In genomic region chr7:70355691-70356568, GRCm38 (mm10) we compare ENCODE assay signal across 9 mouse cellular contexts. TPM values are rescaled to one million over a fixed set of nuclear protein-coding genes. Genes with fewer than 3 reads are reported as not detected.
DNase-seq lines count a peak whose midpoint lies in the region; ATAC-seq and TF ChIP-seq lines count a peak whose summit lies in the region.
"Had no signal": no experiment of that assay in that cellular context is flagged by ENCODE, and none has a peak within 500 bp of the region (broad histone marks: within the 10 kb centered on the region; RNA-seq: fewer than 3 reads in every experiment).

No protein-coding gene starts in this region.

- H3K4me2 ChIP-seq in kidney, embryonic 14.5 days (replicated peaks; ENCODE audit: low read depth, low read length) = peak overlapping the region; percentile 82
- H3K4me2 ChIP-seq in embryonic facial prominence, embryonic 11.5 days (ENCODE audit: low read depth, low read length) = peak overlapping the region; percentile 75
- H3K4me2 ChIP-seq in hindbrain, postnatal 0 days (ENCODE audit: low read depth, low read length) = peak overlapping the region; percentile 77
- peak overlapping the region; percentile 32 for H3K4me2 ChIP-seq in myocyte (ENCODE audit: low read depth)

- WGBS in kidney, embryonic 14.5 days = 9% methylated on average over 5 of the region's 5 CpGs
- WGBS in embryonic facial prominence, embryonic 11.5 days = 8% methylated on average over 5 of the region's 5 CpGs
- 25% methylated on average over 5 of the region's 5 CpGs for WGBS in hindbrain, postnatal 0 days

- H3K9ac ChIP-seq in kidney, embryonic 14.5 days (ENCODE audit: low read depth, low read length) = peak overlapping the region; percentile 100
- peak overlapping the region; percentile 98 for H3K9ac ChIP-seq in embryonic facial prominence, embryonic 11.5 days (replicated peaks; ENCODE audit: low read length)
- peak overlapping the region; percentile 86 for H3K9ac ChIP-seq in hindbrain, postnatal 0 days (replicated peaks; ENCODE audit: low read length)

- H3K79me2 ChIP-seq in myocyte (ENCODE audit: control insufficient read depth, insufficient read depth) = peaks cover 80% of the 10 kb centered on the region

- no peaks in the 10 kb centered on the region for H3K9me3 ChIP-seq in kidney, embryonic 14.5 days (ENCODE audit: control insufficient read depth, low read length)
- no peaks in the 10 kb centered on the region for H3K9me3 ChIP-seq in embryonic facial prominence, embryonic 11.5 days (replicated peaks; ENCODE audit: control insufficient read depth, low read length)
- no peaks in the 10 kb centered on the region for H3K9me3 ChIP-seq in hindbrain, postnatal 0 days (ENCODE audit: low read length)

- H3K4me1 ChIP-seq in kidney, embryonic 14.5 days (ENCODE audit: control insufficient read depth, insufficient read depth, low read length) = no peaks in the 10 kb centered on the region
- H3K4me1 ChIP-seq in embryonic facial prominence, embryonic 11.5 days (ENCODE audit: control insufficient read depth, insufficient read depth, low read length) = no peaks in the 10 kb centered on the region
- no peaks in the 10 kb centered on the region for H3K4me1 ChIP-seq in hindbrain, postnatal 0 days (ENCODE audit: insufficient read depth, low read length)

- peaks cover 60% of the 10 kb centered on the region for H3K36me3 ChIP-seq in kidney, embryonic 14.5 days (ENCODE audit: control insufficient read depth, insufficient read depth, low read length)
- H3K36me3 ChIP-seq in embryonic facial prominence, embryonic 11.5 days (replicated peaks; ENCODE audit: control insufficient read depth, insufficient read depth, low read depth, low read length) = no peaks in the 10 kb centered on the region; the same call in 1 of the 2 replicates
- H3K36me3 ChIP-seq in hindbrain, postnatal 0 days (ENCODE audit: insufficient read depth, low read length) = no peaks in the 10 kb centered on the region
- peaks cover 18% of the 10 kb centered on the region for H3K36me3 ChIP-seq in myocyte (ENCODE audit: control insufficient read depth, insufficient read depth)
- H3K36me3 ChIP-seq: G1E had no signal

- intact Hi-C loops in left cerebral cortex, postnatal 14 days (cut with DNase I) = loop anchor here (10.0 kb wide), 2 partner anchors 361 to 1029 kb away; no protein-coding TSS in a partner anchor

- H3K4me3 ChIP-seq in kidney, embryonic 14.5 days (ENCODE audit: low read length) = peak overlapping the region; percentile 96
- H3K4me3 ChIP-seq in embryonic facial prominence, embryonic 11.5 days (ENCODE audit: low read depth, low read length) = peak overlapping the region; percentile 89
- H3K4me3 ChIP-seq in hindbrain, postnatal 0 days (ENCODE audit: low read length) = peak overlapping the region; percentile 78
- no peak overlapping the region for H3K4me3 ChIP-seq in myocyte

- H3ac ChIP-seq in myocyte (ENCODE audit: control insufficient read depth, insufficient read length) = no peak overlapping the region

- TF ChIP-seq CTCF in hindbrain, postnatal 0 days (IDR thresholded peaks at IDR 0.05; ENCODE audit: low read depth) = no peak

- DNase-seq in kidney, postnatal 14 days = no peak
- DNase-seq in embryonic facial prominence, embryonic 11.5 days (ENCODE audit: low spot score) = peak; percentile 1
- no peak for DNase-seq in hindbrain, postnatal 0 days (ENCODE audit: low spot score)
- DNase-seq in cerebellum, postnatal 4 days (ENCODE audit: low spot score in 2 of 2) = no peak
- no peak for DNase-seq in left cerebral cortex, postnatal 14 days (ENCODE audit: low spot score in 2 of 2)
- DNase-seq in frontal cortex, postnatal 25 days (ENCODE audit: low spot score in 2 of 2) = no peak

- no peaks in the 10 kb centered on the region for H3K27me3 ChIP-seq in kidney, embryonic 14.5 days (ENCODE audit: control insufficient read depth, insufficient read depth, low read length)
- H3K27me3 ChIP-seq in embryonic facial prominence, embryonic 11.5 days (ENCODE audit: control insufficient read depth, insufficient read depth, low read length) = no peaks in the 10 kb centered on the region
- peaks cover 12% of the 10 kb centered on the region; the same call in 1 of the 2 replicates for H3K27me3 ChIP-seq in hindbrain, postnatal 0 days (ENCODE audit: insufficient read depth, low read length)
- H3K27me3 ChIP-seq in myocyte (ENCODE audit: control insufficient read depth, insufficient read depth, insufficient read length) = no peaks in the 10 kb centered on the region

- no peak for ATAC-seq in kidney, embryonic 14.5 days (ENCODE audit: low FRiP score, low TSS enrichment)
- no peak for ATAC-seq in embryonic facial prominence, embryonic 11.5 days (replicated peaks; ENCODE audit: insufficient number of reproducible peaks, low FRiP score, low TSS enrichment, low read depth)
- ATAC-seq in hindbrain, postnatal 0 days = no peak

- peak overlapping the region; percentile 100 for H3K27ac ChIP-seq in kidney, embryonic 14.5 days (ENCODE audit: low read depth, low read length)
- H3K27ac ChIP-seq in embryonic facial prominence, embryonic 11.5 days (replicated peaks; ENCODE audit: low read depth, low read length) = peak overlapping the region; percentile 99
- peak overlapping the region; percentile 96; the same call in 1 of the 2 replicates for H3K27ac ChIP-seq in hindbrain, postnatal 0 days

- no peak for TF ChIP-seq POLR2A in myocyte (IDR thresholded peaks at IDR 0.05; ENCODE audit: insufficient read length, low read depth)

TF ChIP-seq in myocyte, 11 proteins besides CTCF, POLR2A, EP300 and RAD21:
- no peak for TF ChIP-seq POLR2AphosphoS2 (IDR thresholded peaks at IDR 0.05; ENCODE audit: insufficient read length, low read depth)
- TF ChIP-seq MYOG (IDR thresholded peaks at IDR 0.05; ENCODE audit: control insufficient read depth in 1 of 3, insufficient read depth in 1 of 3, insufficient read length in 2 of 3, low read depth in 2 of 3) = no peak
- TF ChIP-seq REST (IDR thresholded peaks at IDR 0.05; ENCODE audit: insufficient read depth, insufficient read length) = no peak
- TF ChIP-seq TCF12 (IDR thresholded peaks at IDR 0.05; ENCODE audit: insufficient read depth, poor library complexity, severe bottlenecking) = no peak
- no peak for TF ChIP-seq SRF (IDR thresholded peaks at IDR 0.05; ENCODE audit: control insufficient read depth, insufficient read length, low read depth)
- TF ChIP-seq MYOD1 (IDR thresholded peaks at IDR 0.05; ENCODE audit: control insufficient read depth in 1 of 3, insufficient read length in 2 of 3, low read depth in 2 of 3) = no peak
- TF ChIP-seq TCF3 (IDR thresholded peaks at IDR 0.05; ENCODE audit: insufficient read length, low read depth) = no peak
- no peak for TF ChIP-seq MAX (IDR thresholded peaks at IDR 0.05; ENCODE audit: low read depth)
- no peak for TF ChIP-seq E2F4 (IDR thresholded peaks at IDR 0.05; ENCODE audit: insufficient read depth)
- no peak for TF ChIP-seq CEBPB (IDR thresholded peaks at IDR 0.05; ENCODE audit: insufficient read depth, poor library complexity, severe bottlenecking)
- no peak for TF ChIP-seq USF1 (IDR thresholded peaks at IDR 0.05; ENCODE audit: low read depth)

RNA-seq across cellular contexts. Expression of gene Nr2f2, which starts 10.6 kb away (rescaled TPM):
- polyA plus RNA-seq in kidney, embryonic 14.5 days (2014; fragmentation: Nextera tagmentation; extraction: Ambion mirVana) = 310 and 320 TPM in 2 replicates
- polyA plus RNA-seq in embryonic facial prominence, embryonic 11.5 days (2014; fragmentation: Nextera tagmentation; extraction: Ambion mirVana) = 106 and 114 TPM in 2 replicates
- total RNA-seq in hindbrain, postnatal 0 days (2014; rRNA removed) = 33.2 and 43.1 TPM in 2 replicates
- polyA plus RNA-seq in hindbrain, postnatal 0 days (2015; fragmentation: Nextera tagmentation; extraction: Ambion mirVana) = 74.2 and 75.4 TPM in 2 replicates
- polyA plus RNA-seq in myocyte (2012; fragmentation: generic; extraction: Trizol) = 7.0 TPM
- 10 to 100 TPM; 36.7 to 46.6 TPM for total RNA-seq in left cerebral cortex, postnatal 14 days (2021)
- polyA plus RNA-seq: G1E had no signal

Comparison
In these comparisons a context has a peak if more than half of its experiments do, and no peak if none do; other contexts are left out.
1. H3K4me2 ChIP-seq: peak in every context shown above with its lines; median percentile 82 in kidney, embryonic 14.5 days; 77 in hindbrain, postnatal 0 days; 75 in embryonic facial prominence, embryonic 11.5 days; 32 in myocyte.